Mouse (Mus musculus) bone marrow, adult 2 months (tissue): ENCODE data around the gene Zfp874a.
"Not testable (repeated sequence)": the region's sequence is repeated elsewhere in the genome, so short reads cannot be mapped to it uniquely, and the experiment has no call there.

ENCODE experiments used
- CTCF ChIP-seq: fragments of 200-500 bp; IDR thresholded peaks from 2 replicates; pipeline ENCODE4 v1.5.1; 2011; ENCODE audit warnings: low read length, control low read depth; ENCODE audit not compliant: control insufficient read depth, insufficient read depth
- POLR2A ChIP-seq: fragments of 200-500 bp; IDR thresholded peaks from 2 replicates; pipeline ENCODE4 v1.6.1; 2011; ENCODE audit warnings: low read depth, mild to moderate bottlenecking, control low read depth, low read length, borderline replicate concordance; ENCODE audit not compliant: control insufficient read depth

- not testable (repeated sequence) for TF ChIP-seq POLR2A, CTCF
Measured at GRCm38 (mm10) chr13:67376255-67376654, 75.2 kb downstream of the Zfp874a start.
